Mouse (Mus musculus) layer of hippocampus, adult 2 months (tissue): ENCODE measurements around the gene Riox1. TPM values are rescaled to one million over a fixed set of nuclear protein-coding genes. Genes with fewer than 3 reads are reported as not detected.

Source experiments
- DNase-seq, 2 experiments: peaks; one replicate each; pipeline ENCODE4 v3.0.0; 2022; ENCODE audit warnings: low spot score in 2 of 2
- H3K27ac ChIP-seq: fragments of 200-600 bp; 2 replicates; pipeline ENCODE4 v1.8.1; 2022
- H3K4me3 ChIP-seq: fragments of 200-600 bp; 2 replicates; pipeline ENCODE4 v1.8.1; 2022; ENCODE audit warnings: mild to moderate bottlenecking
- CTCF ChIP-seq: fragments of 200-600 bp; conservative IDR thresholded peaks from 2 replicates; pipeline ENCODE4 v1.8.1; 2022; ENCODE audit warnings: antibody characterized with exemption, mild to moderate bottlenecking, moderate library complexity
- total RNA-seq, 2 experiments: library from RNA; stranded (reverse); gene quantifications; 2 replicates each; pipeline ENCODE4 v1.2.3; 2021

The Riox1 gene
- total RNA-seq, 2 experiments from 2014 or later = 15.0 to 15.7 TPM

GRCm38 (mm10) chr12:84000418-84000817 is 50.0 kb downstream of the Riox1 start:
- H3K27ac ChIP-seq = no peak overlapping the region

More at GRCm38 (mm10) chr12:84000418-84000817, 50.0 kb downstream of the Riox1 start:
- TF ChIP-seq CTCF = no peak
- no peak for DNase-seq
- no peak overlapping the region for H3K4me3 ChIP-seq

Other genes starting within 250 kb of the Riox1 start
- 1 to 10 TPM; 2.4 to 4.0 TPM for gene Papln, start 187.0 kb upstream of the Riox1 start, total RNA-seq
- 10 to 100 TPM; 26.7 to 38.7 TPM for gene Numb, start 28.7 kb upstream of the Riox1 start, total RNA-seq
- not detected for gene Heatr4, start 34.2 kb downstream of the Riox1 start, total RNA-seq
- 10 to 100 TPM; 16.2 to 18.1 TPM for gene Acot2, start 37.3 kb downstream of the Riox1 start, total RNA-seq
- gene Acot1, start 58.9 kb downstream of the Riox1 start, total RNA-seq = 10 to 100 TPM; 27.0 to 28.3 TPM
- 1 to 10 TPM; 3.2 to 3.4 TPM for gene Acot4, start 87.8 kb downstream of the Riox1 start, total RNA-seq
- 1 to 10 TPM in 1 of 2 experiments, not detected in 1; 2.9 TPM for gene Gm49366, start 88.3 kb downstream of the Riox1 start, total RNA-seq
- 1 to 10 TPM; 2.7 to 4.0 TPM for gene Acot3, start 101.5 kb downstream of the Riox1 start, total RNA-seq
- gene Acot5, start 118.7 kb downstream of the Riox1 start, total RNA-seq = 1 to 10 TPM; 7.1 to 8.1 TPM
- gene Acot6, start 150.0 kb downstream of the Riox1 start, total RNA-seq = 1 to 10 TPM; 4.9 to 5.7 TPM
- gene Dnal1, start 163.8 kb downstream of the Riox1 start, total RNA-seq = 100 to 1,000 TPM in 1 of 2 experiments, 10 to 100 TPM in 1; 99.1 to 101 TPM
- gene Pnma1, start 197.9 kb downstream of the Riox1 start, total RNA-seq = 1 to 10 TPM; 2.8 to 3.8 TPM